Mouse (Mus musculus) heart, postnatal 36 days (tissue): ENCODE data around the gene Zfp362. TPM values are rescaled to one million over a fixed set of nuclear protein-coding genes. Genes with fewer than 3 reads are reported as not detected.
A peak's percentile ranks its signal among the peaks of the same experiment; 100 is the strongest.

Source experiments
- DNase-seq, 2 experiments: peaks; one replicate each; pipeline ENCODE4 v3.0.0; 2021 to 2022
- intact Hi-C: fragments of 180-260 bp; cut with DNase I; formaldehyde crosslinking; loops from one replicate; pipeline ENCODE4 v1.15.1; 2025
- total RNA-seq, 2 experiments: library from RNA; stranded (reverse); gene quantifications; 2 replicates each; pipeline ENCODE4 v1.2.3; 2021

The Zfp362 gene
- total RNA-seq, 2 experiments from 2014 or later: 12.5 to 14.3 TPM

DNA sequence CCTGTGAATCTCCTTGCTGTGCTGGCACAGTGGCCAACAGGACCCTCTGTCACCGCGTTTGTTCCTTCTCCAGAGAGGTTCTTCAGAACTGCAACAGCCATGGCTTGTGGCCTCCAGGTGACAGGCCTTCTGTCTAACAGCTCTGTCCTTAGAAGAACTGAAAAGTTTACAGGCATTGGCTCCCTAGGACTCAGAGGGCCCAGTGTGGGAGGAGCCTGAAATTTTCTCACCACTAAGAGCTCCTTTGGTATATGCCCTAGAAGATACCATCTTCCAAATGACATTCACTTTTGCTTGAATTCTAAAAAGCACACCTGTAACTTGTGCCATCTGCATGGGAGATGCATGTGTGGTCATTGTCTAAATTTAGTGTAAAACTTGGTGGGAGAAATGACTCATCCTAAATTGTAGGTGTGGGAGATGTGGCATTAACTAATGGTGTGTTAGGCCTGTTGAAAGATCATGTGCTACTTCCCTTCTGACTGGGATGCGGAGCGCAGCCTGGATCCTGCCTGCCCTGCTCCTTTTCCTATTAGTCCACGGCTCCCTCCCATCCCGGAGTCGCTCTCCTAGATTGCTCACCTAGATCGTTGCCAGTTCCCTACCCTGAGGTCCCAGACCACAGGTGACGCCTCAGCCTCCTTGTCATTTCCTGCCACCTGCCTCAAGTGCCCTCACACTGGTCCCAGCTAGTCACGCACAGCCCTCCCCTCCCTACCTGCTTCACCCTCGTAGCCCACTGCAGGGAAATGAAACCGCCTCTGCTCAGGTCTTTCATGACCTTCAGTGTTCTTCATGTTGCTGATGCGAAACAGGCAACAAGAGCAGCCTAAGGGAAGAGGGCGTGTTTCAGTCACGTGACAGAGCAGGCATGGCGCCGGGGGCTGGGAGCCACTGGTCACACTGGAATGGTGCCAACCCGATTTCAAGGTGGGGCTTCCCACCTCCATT is 70.8 kb downstream of the Zfp362 start:
- no peak for DNase-seq
- intact Hi-C loops: no loop called here

DNA sequence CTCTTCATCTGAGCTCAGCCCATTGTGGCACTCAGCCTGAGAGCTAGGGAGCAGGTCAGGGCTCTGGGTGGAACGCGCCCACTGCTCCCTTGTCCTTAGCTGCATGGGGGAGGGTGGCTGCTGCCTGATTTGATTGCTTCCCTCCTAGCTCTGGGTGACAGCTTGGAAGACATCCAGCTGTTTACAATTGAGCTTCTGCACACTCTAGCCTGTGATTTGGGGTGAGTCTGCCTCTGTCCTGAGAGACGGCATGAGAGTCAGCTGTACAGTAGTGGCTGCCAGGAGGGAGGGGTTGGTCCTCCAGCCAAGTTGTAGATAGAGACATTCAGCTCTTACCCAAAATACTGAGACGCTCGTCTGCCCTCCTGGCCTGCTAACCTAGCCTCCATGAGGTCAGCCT is 71.6 kb downstream of the Zfp362 start:
- DNase-seq: peak; percentile 71 to 78
- intact Hi-C loops: no loop called here

DNA sequence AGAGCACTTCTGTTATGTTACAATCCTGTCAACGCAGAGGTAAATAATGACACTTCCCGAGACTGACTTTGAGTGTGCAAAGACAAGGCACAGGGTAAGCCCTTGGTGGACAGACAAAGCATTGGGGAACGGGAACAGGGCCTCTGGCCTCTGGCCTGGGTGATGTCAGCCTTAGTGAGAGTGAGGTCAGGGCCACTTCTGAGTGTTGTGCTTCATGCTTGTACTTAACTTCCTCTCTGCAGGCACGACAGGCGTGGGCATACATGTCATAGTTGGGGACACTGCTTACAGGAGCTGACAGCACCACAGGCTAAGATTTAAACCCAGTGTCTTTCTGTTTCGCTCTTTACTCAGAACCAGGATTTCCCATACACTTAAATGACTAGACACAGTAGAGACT is 72.3 kb downstream of the Zfp362 start:
- intact Hi-C loops: no loop called here
- DNase-seq: no peak

DNA sequence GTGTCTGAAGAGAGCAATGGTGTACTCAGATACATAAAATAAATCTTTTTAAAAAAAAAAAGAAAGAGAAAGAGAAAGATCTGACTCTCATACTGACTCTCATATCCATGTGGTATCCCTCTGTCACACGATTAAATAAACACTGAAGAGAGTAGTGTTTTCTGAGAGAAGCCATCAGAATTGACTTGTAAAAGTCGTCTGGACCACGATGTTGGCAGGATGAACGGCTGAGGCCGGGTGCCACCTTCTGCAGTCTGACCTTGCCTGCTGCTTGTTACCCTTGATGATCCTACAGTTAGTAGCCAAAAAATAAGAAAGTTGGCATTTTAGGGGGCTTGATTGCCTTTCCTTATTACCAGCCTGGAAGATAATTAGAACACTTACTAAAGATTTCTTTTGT is 73.1 kb downstream of the Zfp362 start:
- intact Hi-C loops: no loop called here
- no peak for DNase-seq

DNA sequence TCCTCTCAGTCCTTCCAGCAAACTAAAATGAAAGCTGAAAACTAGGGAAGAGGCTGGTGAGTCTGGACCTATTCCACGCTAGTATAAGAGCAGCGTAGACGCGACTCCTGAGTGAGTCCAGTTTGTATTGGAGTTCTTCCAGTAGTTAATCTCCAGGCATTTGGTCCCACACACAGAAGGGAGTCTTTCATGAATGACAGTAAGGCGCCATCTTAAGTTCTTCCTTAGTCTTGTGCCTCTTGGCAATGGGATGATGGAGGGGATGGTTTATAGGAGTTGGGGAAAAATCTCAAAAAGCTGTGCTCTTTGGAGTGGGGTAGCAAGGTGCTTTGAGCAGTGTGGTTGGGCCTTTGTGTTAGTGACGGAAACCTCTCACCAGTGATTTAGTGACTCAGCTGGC is 75.6 kb downstream of the Zfp362 start:
- no peak for DNase-seq
- intact Hi-C loops: no loop called here

DNA sequence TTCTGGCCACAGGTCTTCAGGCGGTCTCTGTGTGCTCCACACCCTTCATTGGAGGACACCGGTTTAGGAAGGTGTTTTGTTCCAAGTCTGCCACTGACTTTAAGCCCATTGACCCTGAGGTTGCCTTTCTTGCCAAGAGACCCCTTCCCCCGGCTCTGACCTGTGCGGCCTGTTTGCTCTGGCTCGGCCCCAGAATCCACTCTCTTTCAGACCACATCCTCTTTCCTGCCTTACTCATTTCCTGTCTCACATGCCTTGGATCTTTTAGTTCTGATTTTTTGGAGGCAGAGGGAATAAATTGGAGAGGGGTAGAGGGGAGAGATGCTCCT is 76.2 kb downstream of the Zfp362 start:
- peak in 1 of 2 experiments; percentile 51 for DNase-seq
- intact Hi-C loops: no loop called here

DNA sequence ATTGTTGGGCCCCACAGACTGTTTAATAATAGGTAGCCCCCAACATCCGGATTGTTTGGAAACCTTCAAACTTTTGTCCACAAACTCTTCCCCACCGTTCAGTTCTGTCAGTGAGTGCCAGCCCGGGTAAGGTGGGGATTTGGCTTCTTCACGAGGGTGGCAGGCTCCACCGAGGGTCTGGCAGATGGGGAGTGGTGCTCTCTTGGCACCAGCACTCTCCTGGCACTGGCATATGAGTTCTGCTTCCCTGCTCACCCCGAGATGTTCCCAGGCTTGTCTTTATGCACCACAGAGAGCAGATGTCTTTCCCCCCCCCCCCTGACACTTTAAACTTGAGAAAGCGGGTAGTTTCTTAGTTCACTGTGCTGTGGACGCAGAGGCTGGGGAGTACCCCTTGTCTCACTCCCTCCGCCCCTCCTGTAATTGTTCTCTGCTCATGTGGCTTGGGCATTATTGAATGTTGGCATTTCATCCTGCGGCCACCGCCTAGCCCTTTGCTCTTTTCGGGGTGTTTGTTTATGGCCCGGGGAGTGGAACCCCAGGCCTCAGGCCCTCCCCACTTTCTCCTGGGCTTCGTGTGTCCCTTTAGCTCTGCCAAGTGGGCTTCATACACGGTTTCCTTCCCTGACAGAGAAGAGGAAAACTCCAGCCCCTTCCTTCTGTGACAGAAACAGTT is 76.7 kb downstream of the Zfp362 start:
- intact Hi-C loops: no loop called here
- no peak for DNase-seq

DNA sequence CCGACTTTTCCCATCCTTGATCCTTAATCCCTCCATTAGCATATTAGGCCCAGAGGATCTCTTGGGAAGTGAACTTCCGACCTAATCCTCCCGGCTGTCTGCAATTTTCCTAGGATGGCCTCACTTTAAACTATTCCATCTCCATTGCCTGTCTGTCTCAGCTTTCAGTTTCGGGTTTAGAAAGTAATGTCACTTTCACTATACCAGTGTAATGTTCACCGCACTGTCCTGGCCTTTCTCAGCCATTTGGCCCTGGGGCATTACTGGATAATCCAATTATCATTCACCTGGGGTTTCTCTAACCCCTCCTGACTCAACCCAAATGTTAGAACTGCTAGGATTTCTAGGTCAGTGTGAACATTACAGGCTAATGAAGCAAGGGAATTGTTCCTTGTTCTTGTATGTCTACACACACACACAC is 77.4 kb downstream of the Zfp362 start:
- DNase-seq: no peak
- intact Hi-C loops: no loop called here

DNA sequence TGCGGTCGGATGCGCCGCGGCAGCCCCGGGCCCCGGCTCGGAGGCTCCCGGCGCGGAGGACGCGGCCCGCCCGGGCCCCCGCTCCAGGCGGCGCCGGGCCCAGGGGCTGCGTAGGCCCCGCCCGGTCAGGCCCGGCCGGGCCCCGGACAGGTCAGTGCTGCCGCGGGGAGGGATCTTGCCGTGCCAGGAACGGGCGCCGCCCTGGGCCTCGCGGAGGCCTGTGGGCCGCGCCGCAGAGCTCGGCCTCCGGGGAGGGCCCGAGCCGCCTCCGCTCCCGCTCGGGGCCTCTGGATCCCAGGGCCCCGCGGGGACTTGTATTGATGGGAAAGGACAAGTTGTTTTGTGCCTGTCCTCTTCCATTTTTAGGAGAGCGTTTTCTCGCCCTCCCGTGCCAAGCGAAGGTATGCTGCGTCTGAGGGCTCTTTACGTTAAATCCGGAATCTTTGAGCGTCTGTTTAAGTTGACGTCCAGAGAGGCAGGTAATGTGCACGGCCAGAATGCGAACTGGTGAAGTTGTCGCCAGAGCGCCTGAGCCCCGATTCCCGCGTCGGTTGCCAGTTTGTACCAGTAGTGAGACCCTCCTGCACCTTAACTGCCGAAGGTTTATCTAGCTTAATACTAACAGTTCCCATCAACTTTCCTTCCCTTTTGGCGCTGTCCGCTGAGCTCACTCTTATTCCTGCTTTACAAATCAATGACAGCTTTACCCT is 78.0 kb downstream of the Zfp362 start:
- peak in 1 of 2 experiments; percentile 55 for DNase-seq
- intact Hi-C loops: no loop called here

DNA sequence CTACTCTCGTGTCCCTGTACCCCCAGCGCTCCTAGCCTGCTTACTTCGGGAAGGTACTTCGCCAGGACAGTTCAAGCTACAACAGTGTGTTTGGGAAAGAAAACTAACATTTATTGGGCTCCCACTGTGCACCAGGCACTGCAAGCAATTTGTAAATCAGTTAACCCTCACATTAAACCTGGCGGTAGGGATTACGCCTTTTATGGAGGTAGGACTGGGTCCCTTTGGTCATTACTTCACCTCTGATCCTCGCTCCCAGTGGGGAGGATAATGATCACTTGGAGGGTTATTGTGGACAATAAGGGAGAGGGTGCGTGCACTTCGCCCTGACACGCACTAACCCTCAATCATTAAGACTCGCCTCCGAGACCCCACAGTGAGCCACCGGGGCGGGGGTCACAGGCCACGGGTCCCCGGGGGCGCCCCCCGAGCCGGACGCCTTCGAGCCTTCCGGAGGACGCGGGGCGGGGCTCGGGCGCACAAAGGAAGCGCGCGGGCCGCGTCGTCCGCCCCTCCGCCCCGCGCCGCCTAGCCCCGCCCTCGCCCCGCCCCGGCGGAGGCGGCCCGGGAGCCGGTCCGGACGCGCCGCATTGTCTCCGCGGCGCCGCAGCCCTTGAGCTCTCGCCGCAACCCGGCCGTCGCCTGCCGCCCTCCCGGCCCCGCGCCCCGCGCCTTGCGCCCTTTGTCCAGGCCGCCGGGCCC is 78.7 kb downstream of the Zfp362 start:
- DNase-seq: peak; percentile 89 to 90
- intact Hi-C loops: no loop called here

DNA sequence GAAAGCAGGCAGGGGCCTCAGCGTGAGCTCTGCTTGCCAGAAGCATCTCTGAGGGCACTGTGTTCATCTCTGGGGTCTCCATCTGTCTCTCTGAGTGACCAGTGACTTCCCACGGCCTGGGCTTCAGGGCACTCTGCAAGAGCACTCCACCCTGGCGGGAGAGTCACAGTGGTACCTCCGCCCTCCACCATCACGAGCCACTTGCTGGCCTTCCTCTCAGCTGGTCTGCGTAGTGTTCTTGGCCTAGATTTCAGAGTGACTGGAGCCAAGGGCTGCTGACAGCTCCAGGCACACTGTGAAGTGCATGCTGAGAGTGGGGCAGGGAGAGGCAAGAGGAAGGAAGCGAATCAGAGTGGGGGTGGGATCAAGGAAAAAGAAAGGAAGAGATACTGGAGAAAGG is 81.8 kb downstream of the Zfp362 start:
- intact Hi-C loops: no loop called here
- DNase-seq: peak; percentile 62 to 64

DNA sequence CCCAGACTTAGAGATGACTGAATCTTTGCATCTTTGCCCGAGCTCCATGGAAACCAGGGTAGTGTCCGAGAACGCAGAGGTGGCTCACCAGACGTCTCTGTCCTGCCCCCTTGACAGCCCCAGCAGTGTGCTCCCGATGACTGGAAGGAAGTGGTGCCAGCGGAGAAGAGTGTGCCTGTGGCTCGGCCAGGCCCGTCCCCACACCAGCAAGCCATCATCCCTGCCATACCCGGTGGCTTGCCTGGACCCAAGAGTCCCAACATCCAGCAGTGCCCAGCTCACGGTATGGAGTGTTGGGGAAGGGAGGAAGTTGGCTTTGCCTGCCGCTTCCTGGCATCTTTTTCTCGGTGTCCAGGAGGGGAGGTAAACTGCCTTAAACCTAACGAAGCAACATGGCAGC is 82.4 kb downstream of the Zfp362 start:
- intact Hi-C loops: no loop called here
- no peak for DNase-seq

Other genes with a start within 250 kb of the Zfp362 start
- 1 to 10 TPM; 4.0 to 5.6 TPM for gene Zscan20, start 195.9 kb downstream of the Zfp362 start, total RNA-seq
- under 1 TPM; 0.11 to 0.56 TPM for gene Tlr12, start 187.4 kb downstream of the Zfp362 start, total RNA-seq
- gene Phc2, start 151.3 kb downstream of the Zfp362 start, total RNA-seq: 10 to 100 TPM; 32.2 to 45.7 TPM
- gene A3galt2, start 50.7 kb downstream of the Zfp362 start, total RNA-seq: under 1 TPM in 1 of 2 experiments, not detected in 1; 0.08 TPM
- gene Trim62, start 77.5 kb upstream of the Zfp362 start, total RNA-seq: 1 to 10 TPM; 1.5 to 2.1 TPM
- gene Azin2, start 156.4 kb upstream of the Zfp362 start, total RNA-seq: 1 to 10 TPM; 2.4 to 3.0 TPM
- gene Ak2, start 185.9 kb upstream of the Zfp362 start, total RNA-seq: 10 to 100 TPM; 67.6 to 71.0 TPM